Mouse (Mus musculus) neutrophil, adult 5-6 weeks (primary cell): ENCODE data around the gene Mcoln2. TPM values are rescaled to one million over a fixed set of nuclear protein-coding genes. Genes with fewer than 3 reads are reported as not detected.
"Not testable (repeated sequence)": the region's sequence is repeated elsewhere in the genome, so short reads cannot be mapped to it uniquely, and the experiment has no call there.

ENCODE experiments used
- ATAC-seq: fragments of 151-379, 151-347 bp; 2 replicates; pipeline ENCODE4 v1.8.0; 2017; ENCODE audit warnings: mild to moderate bottlenecking, moderate TSS enrichment; ENCODE audit not compliant: insufficient number of reproducible peaks, poor library complexity, low FRiP score, severe bottlenecking; ENCODE audit errors: extremely low read depth
- total RNA-seq: library from RNA; stranded (forward); fragments of 200-1000 nt; gene quantifications from 2 replicates; pipeline ENCODE4 v1.2.3, GENCODE M21; 2017

Mcoln2 gene
- total RNA-seq, 1 experiment from 2014 or later, result 53.3 TPM

DNA sequence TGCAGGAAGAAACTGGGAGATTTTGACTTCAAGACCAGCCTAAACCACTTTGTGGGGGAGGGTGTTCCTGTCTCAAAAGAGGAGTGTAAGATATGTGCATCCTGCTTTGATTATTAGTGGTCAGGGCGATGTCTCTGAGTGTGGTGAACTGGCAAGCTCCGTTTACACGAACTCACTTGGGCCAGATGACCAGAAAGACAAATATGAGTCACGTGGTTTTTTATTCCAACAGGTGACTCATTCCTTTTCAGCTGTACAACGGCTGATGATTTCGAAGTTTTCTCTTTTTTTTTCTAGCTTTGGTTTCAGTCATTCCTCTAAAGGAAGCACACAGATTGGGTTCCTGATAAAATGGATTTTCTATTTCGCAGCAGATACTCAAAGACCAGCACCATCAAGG lies 27.7 kb downstream of the Mcoln2 start:
- no peak for ATAC-seq

- ATAC-seq, result peak; percentile 76
These were observed 28.3 kb downstream of the Mcoln2 start for GRCm38 (mm10) chr3:146177748-146178582.

DNA sequence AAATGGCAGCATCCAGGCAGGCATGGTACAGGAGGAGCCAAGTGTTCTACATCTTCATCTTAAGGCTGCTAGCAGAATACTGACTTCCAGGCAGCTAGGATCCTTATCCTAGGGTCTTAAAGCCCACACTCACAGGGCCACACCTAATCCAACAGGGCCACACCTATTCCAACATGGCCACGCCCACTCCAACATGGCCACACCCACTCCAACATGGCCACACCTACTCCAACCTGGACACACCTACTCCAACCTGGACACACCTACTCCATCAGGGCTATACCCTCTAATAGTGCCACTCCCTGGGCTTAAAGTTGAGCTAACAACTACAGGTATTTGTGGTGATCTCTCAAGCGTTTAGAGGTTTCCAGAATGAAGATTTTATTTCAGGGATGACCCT lies 30.7 kb downstream of the Mcoln2 start:
- ATAC-seq, result no peak

DNA sequence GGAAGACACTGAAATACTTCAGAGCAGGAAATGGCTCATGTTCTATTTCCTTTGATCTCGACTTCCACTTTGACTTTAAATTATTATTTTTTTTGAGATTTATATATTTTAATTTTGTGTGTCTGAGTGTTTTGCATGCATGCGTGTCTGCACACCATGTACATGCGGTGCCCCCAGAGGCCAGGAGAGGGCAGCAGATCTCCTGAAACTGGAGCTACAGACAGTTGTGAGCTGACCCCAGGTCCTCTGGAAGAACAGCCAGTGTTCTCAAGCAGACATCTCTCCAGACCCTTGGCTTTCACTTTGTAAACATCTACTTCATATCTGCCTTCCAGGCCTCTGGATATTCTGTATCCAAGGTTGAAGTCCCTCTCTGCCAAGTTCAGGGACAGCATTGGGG lies 31.4 kb downstream of the Mcoln2 start:
- ATAC-seq, result peak; percentile 40; the same call in 1 of the 2 replicates

GRCm38 (mm10) chr3:146184992-146185657 lies 35.5 kb downstream of the Mcoln2 start:
- peak; percentile 57 for ATAC-seq

DNA sequence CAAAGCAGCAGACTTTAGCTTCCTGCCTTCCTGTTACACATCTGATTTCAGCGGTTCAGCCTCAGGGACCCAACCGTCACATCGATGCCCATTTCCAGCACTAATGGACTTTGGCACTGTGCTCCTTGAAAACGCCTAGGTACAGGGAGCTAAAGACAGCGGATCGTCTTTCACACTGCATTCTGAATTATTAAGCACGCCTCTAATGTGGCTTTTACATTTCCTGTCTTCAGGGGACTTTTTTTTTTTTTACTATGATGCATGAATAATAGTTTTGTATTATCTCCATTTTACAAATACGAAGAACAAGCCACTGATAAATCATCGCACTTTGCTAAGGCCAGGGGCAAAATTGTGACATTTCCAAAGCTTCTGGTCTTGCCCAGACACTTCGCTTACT lies 36.4 kb downstream of the Mcoln2 start:
- ATAC-seq, result no peak

DNA sequence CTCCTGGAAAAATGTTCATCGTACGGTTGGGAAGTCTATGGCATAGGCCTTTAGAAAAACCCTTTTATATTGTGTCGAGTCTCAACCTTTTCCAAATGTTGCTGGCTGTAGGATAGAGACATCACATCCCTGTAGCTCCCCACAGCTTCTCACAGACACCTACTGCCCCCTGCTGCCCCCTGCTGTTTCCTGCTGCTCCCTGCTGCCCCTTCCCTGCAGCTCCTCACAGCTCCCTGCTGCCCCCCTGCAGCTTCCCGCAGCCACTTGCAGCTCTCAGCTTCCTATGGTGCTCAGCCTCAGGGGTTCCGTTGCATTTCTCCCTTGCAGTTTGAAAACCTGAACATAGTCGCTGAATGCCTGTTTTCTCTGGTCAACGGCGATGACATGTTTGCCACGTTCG lies 40.3 kb downstream of the Mcoln2 start:
- ATAC-seq, result no peak

GRCm38 (mm10) chr3:146192507-146192906 lies 42.9 kb downstream of the Mcoln2 start:
- no peak for ATAC-seq

- ATAC-seq, result no peak
These were observed 45.5 kb downstream of the Mcoln2 start for GRCm38 (mm10) chr3:146195153-146195552.

GRCm38 (mm10) chr3:146196301-146196700 lies 46.7 kb downstream of the Mcoln2 start:
- ATAC-seq, result no peak

DNA sequence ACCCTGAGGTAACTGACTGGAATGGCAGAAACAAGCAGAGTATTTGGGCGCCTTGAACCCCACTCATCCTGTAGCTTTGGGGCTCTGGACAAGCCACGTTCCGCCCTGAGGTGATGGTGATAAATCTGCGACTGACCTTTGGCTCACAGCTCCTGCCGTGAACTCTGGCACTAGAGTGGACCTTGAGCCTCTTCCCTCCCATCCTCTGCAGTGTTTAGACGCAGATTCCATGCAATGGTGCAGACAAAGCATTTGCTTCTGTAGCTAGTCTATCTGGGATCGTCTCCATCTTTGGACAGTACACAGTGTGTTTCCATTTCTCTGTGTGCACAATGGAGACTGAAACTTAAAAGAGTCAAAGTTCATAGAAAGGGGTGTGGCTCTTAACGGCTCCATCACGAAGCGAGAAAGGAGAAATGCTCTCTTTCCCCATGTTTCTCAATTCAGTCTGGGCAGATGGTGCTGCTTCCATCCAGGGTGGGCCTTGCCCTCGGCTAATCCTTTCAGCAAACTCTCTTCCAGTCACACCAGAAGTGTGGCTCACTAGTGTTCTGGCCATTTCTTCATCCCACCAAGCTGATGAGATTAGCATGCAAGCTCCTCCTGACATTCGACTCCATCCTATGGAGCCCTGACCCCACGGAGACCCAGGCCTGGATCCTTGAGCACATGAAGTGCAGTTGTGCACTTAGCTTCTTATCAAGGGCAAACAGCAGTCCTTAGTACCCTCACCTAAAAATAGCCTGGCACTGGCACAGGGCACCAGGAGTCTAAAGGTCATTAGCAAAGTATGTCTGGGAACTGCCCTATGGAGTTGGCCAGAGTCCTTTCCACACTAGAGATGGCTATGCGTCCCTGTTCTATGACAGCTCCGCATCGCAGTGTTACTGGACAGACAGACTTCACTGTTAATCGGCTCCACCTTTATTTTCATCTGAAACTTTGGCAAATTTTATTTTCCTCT lies 47.4 kb downstream of the Mcoln2 start:
- no peak for ATAC-seq

GRCm38 (mm10) chr3:146197785-146198184 lies 48.2 kb downstream of the Mcoln2 start:
- ATAC-seq, result no peak

GRCm38 (mm10) chr3:146198803-146199481 lies 49.3 kb downstream of the Mcoln2 start:
- no peak for ATAC-seq

GRCm38 (mm10) chr3:146199486-146199885 lies 49.9 kb downstream of the Mcoln2 start:
- ATAC-seq, result no peak

- ATAC-seq, result no peak
These were observed 54.7 kb downstream of the Mcoln2 start for GRCm38 (mm10) chr3:146204375-146204774.

GRCm38 (mm10) chr3:146205305-146205704 lies 55.7 kb downstream of the Mcoln2 start:
- ATAC-seq, result no peak

GRCm38 (mm10) chr3:146206635-146207034 lies 57.0 kb downstream of the Mcoln2 start:
- no peak for ATAC-seq

DNA sequence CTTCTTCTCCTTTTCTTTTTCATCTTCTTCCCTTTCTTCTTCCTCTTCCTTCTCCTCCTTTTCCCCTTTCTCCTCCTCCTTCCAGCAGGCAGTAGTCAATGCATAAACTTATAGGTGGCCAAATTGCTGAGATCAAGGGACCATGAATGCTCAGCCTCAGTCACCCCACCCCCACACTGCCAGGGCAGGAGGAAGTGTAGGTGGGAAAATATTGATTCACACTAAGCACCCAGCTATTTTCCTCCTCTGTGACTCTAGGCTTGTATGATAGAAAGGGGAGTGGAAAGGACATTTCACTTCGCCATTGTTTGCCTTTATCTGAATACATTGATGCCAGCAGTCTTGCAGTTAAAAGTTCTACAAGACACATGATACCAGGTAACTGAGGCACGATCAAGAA lies 57.8 kb downstream of the Mcoln2 start:
- no peak for ATAC-seq

DNA sequence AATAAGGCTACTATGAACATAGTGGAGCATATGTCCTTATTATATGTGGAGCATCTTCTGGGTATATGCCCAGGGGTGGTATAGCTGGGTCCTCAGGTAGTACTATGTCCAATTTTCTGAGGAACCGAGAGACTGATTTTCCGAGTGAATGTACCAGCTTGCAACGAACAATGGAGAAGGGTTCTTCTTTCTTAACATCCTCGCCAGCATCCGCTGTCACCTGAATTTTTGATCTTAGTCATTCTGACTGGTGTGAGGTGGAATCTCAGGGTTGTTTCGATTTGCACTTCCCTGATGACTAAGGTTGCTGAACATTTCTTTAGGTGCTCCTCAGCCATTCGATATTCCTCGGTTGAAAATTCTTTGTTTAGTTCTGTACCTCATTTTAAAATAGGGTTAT lies 60.1 kb downstream of the Mcoln2 start:
- ATAC-seq, result not testable (repeated sequence)
